Mouse (Mus musculus) liver, embryonic 12.5 days (tissue): ENCODE results near the gene Pou2af1. TPM values are rescaled to one million over a fixed set of nuclear protein-coding genes. Genes with fewer than 3 reads are reported as not detected.

Experiments
- ATAC-seq: fragments of 200-750 bp; cut with Nextera tagmentation; 2 replicates; pipeline ENCODE4 v1.8.0; 2017; ENCODE audit warnings: moderate number of reproducible peaks, mild to moderate bottlenecking, moderate library complexity
- H3K27ac ChIP-seq: fragments of 300-500 bp; sonication (generic); 2 replicates; pipeline ENCODE4 v1.5.1; 2016; ENCODE audit warnings: mild to moderate bottlenecking
- H3K27me3 ChIP-seq: fragments of 300-500 bp; sonication (generic); replicated peaks from 2 replicates; pipeline ENCODE4 v1.6.1; 2016; ENCODE audit warnings: mild to moderate bottlenecking, moderate library complexity
- H3K36me3 ChIP-seq: fragments of 300-500 bp; sonication (generic); 2 replicates; pipeline ENCODE4 v1.6.1; 2016; ENCODE audit warnings: mild to moderate bottlenecking, moderate library complexity
- H3K4me1 ChIP-seq: fragments of 300-500 bp; sonication (generic); 2 replicates; pipeline ENCODE4 v1.6.1; 2016
- H3K4me2 ChIP-seq: fragments of 300-500 bp; sonication (generic); 2 replicates; pipeline ENCODE4 v1.6.1; 2016; ENCODE audit warnings: mild to moderate bottlenecking, moderate library complexity
- H3K4me3 ChIP-seq: fragments of 300-500 bp; sonication (generic); 2 replicates; pipeline ENCODE4 v1.5.1; 2016; ENCODE audit warnings: mild to moderate bottlenecking, moderate library complexity
- H3K9ac ChIP-seq: fragments of 300-500 bp; sonication (generic); 2 replicates; pipeline ENCODE4 v1.6.1; 2016; ENCODE audit warnings: mild to moderate bottlenecking, moderate library complexity
- H3K9me3 ChIP-seq: fragments of 300-500 bp; sonication (generic); replicated peaks from 2 replicates; pipeline ENCODE4 v1.6.1; 2016; ENCODE audit warnings: mild to moderate bottlenecking, moderate library complexity
- WGBS: fragments of 180-500 bp; shearing (Covaris S2); methylation state at CpG from one replicate; pipeline ENCODE4 v1.1.7; 2016; ENCODE audit not compliant: insufficient replicate concordance; 5-methylcytosine and 5-hydroxymethylcytosine counted together
- polyA plus RNA-seq: library from polyadenylated mRNA; unstranded; fragments of >200 nt; fragmentation: Nextera tagmentation; extraction: Ambion mirVana; gene quantifications from 2 replicates; pipeline ENCODE4 v1.2.1, GENCODE M21; 2016

Gene Pou2af1
- polyA plus RNA-seq, 1 experiment from 2014 or later = 0.05 TPM

- Histone ChIP-seq H3K4me3 (no peak overlapping the region), H3K4me1 (no peaks in the 10 kb centered on the region), H3K27me3 (0 out of 2 replicates have a peak, but pooled peaks cover 3% of the 10 kb centered on the region), H3K9me3 (no peaks in the 10 kb centered on the region), H3K27ac (no peak overlapping the region), H3K4me2 (no peak overlapping the region), H3K36me3 (no peaks in the 10 kb centered on the region), H3K9ac (no peak overlapping the region)
- 64% methylated on average over 15 of the region's 15 CpGs for WGBS
- ATAC-seq = no peak
Measured at GRCm38 (mm10) chr9:51182716-51183710, 30.5 kb upstream of the Pou2af1 start.

GRCm38 (mm10) chr9:51185386-51185785, 28.1 kb upstream of the Pou2af1 start:
- H3K27ac ChIP-seq = no peak overlapping the region
- no peak overlapping the region for H3K4me3 ChIP-seq
- no peaks in the 10 kb centered on the region for H3K9me3 ChIP-seq
- WGBS = 20% methylated on average over 4 of the region's 4 CpGs
- 0 out of 2 replicates have a peak, but pooled peaks cover 3% of the 10 kb centered on the region for H3K27me3 ChIP-seq
- no peak overlapping the region for H3K4me2 ChIP-seq
- H3K36me3 ChIP-seq = no peaks in the 10 kb centered on the region
- no peak for ATAC-seq
- no peak overlapping the region for H3K9ac ChIP-seq
- H3K4me1 ChIP-seq = no peaks in the 10 kb centered on the region

GRCm38 (mm10) chr9:51185871-51186270, 27.6 kb upstream of the Pou2af1 start:
- Histone ChIP-seq H3K4me1 (no peaks in the 10 kb centered on the region), H3K27ac (no peak overlapping the region), H3K36me3 (no peaks in the 10 kb centered on the region), H3K4me3 (no peak overlapping the region), H3K27me3 (0 out of 2 replicates have a peak, but pooled peaks cover 3% of the 10 kb centered on the region), H3K4me2 (no peak overlapping the region), H3K9ac (no peak overlapping the region), H3K9me3 (no peaks in the 10 kb centered on the region)
- ATAC-seq = no peak
- WGBS = 80% methylated on average over 5 of the region's 5 CpGs

GRCm38 (mm10) chr9:51190655-51191054, 22.9 kb upstream of the Pou2af1 start:
- no peaks in the 10 kb centered on the region for H3K4me1 ChIP-seq
- H3K27ac ChIP-seq = no peak overlapping the region
- H3K36me3 ChIP-seq = no peaks in the 10 kb centered on the region
- H3K4me3 ChIP-seq = no peak overlapping the region
- no peaks in the 10 kb centered on the region for H3K9me3 ChIP-seq
- H3K9ac ChIP-seq = no peak overlapping the region
- 67% methylated on average over 3 of the region's 3 CpGs for WGBS
- H3K4me2 ChIP-seq = no peak overlapping the region
- no peaks in the 10 kb centered on the region for H3K27me3 ChIP-seq
- no peak for ATAC-seq

- no peak for ATAC-seq
- H3K36me3 ChIP-seq = no peaks in the 10 kb centered on the region
- H3K9ac ChIP-seq = no peak overlapping the region
- H3K9me3 ChIP-seq = no peaks in the 10 kb centered on the region
- H3K27ac ChIP-seq = no peak overlapping the region
- 42% methylated on average over 4 of the region's 4 CpGs for WGBS
- H3K4me2 ChIP-seq = no peak overlapping the region
- H3K27me3 ChIP-seq = no peaks in the 10 kb centered on the region
- H3K4me1 ChIP-seq = no peaks in the 10 kb centered on the region
- H3K4me3 ChIP-seq = no peak overlapping the region
Measured at GRCm38 (mm10) chr9:51194790-51195189, 18.7 kb upstream of the Pou2af1 start.

GRCm38 (mm10) chr9:51208974-51209332, 4.6 kb upstream of the Pou2af1 start:
- Histone ChIP-seq H3K27ac (no peak overlapping the region), H3K36me3 (no peaks in the 10 kb centered on the region), H3K9me3 (no peaks in the 10 kb centered on the region), H3K4me3 (no peak overlapping the region), H3K27me3 (no peaks in the 10 kb centered on the region), H3K4me1 (no peaks in the 10 kb centered on the region), H3K4me2 (no peak overlapping the region), H3K9ac (no peak overlapping the region)
- WGBS = 58% methylated on average over 2 of the region's 2 CpGs
- no peak for ATAC-seq

- H3K4me3 ChIP-seq = no peak overlapping the region
- H3K9me3 ChIP-seq = no peaks in the 10 kb centered on the region
- no peak for ATAC-seq
- H3K4me1 ChIP-seq = no peaks in the 10 kb centered on the region
- 45% methylated on average over 6 of the region's 6 CpGs for WGBS
- no peak overlapping the region for H3K4me2 ChIP-seq
- H3K36me3 ChIP-seq = no peaks in the 10 kb centered on the region
- no peak overlapping the region for H3K27ac ChIP-seq
- H3K27me3 ChIP-seq = no peaks in the 10 kb centered on the region
- H3K9ac ChIP-seq = no peak overlapping the region
Measured at GRCm38 (mm10) chr9:51211191-51211590, 2.3 kb upstream of the Pou2af1 start.

GRCm38 (mm10) chr9:51213729-51214237, 275 bp downstream of the Pou2af1 start:
- H3K4me2 ChIP-seq = no peak overlapping the region
- no peaks in the 10 kb centered on the region for H3K4me1 ChIP-seq
- H3K27me3 ChIP-seq = no peaks in the 10 kb centered on the region
- no peaks in the 10 kb centered on the region for H3K9me3 ChIP-seq
- no peak overlapping the region for H3K4me3 ChIP-seq
- no peaks in the 10 kb centered on the region for H3K36me3 ChIP-seq
- WGBS = 76% methylated on average over 6 of the region's 6 CpGs
- no peak for ATAC-seq
- no peak overlapping the region for H3K9ac ChIP-seq
- no peak overlapping the region for H3K27ac ChIP-seq

GRCm38 (mm10) chr9:51215311-51215710, 1.8 kb downstream of the Pou2af1 start:
- Histone ChIP-seq H3K4me3 (no peak overlapping the region), H3K4me1 (no peaks in the 10 kb centered on the region), H3K9me3 (no peaks in the 10 kb centered on the region), H3K36me3 (no peaks in the 10 kb centered on the region), H3K27me3 (no peaks in the 10 kb centered on the region), H3K9ac (no peak overlapping the region), H3K4me2 (no peak overlapping the region), H3K27ac (no peak overlapping the region)
- ATAC-seq = no peak
- 54% methylated on average over 4 of the region's 4 CpGs for WGBS

- Histone ChIP-seq H3K27ac (no peak overlapping the region), H3K4me3 (no peak overlapping the region), H3K9ac (no peak overlapping the region), H3K4me1 (no peaks in the 10 kb centered on the region), H3K36me3 (no peaks in the 10 kb centered on the region), H3K4me2 (no peak overlapping the region), H3K27me3 (no peaks in the 10 kb centered on the region), H3K9me3 (no peaks in the 10 kb centered on the region)
- WGBS = 47% methylated on average over 6 of the region's 6 CpGs
- no peak for ATAC-seq
Measured at GRCm38 (mm10) chr9:51215949-51216348, 2.4 kb downstream of the Pou2af1 start.

GRCm38 (mm10) chr9:51225636-51226166, 12.2 kb downstream of the Pou2af1 start:
- no peaks in the 10 kb centered on the region for H3K27me3 ChIP-seq
- no peaks in the 10 kb centered on the region for H3K4me1 ChIP-seq
- H3K4me3 ChIP-seq = no peak overlapping the region
- no peak for ATAC-seq
- 69% methylated on average over 5 of the region's 5 CpGs for WGBS
- no peak overlapping the region for H3K9ac ChIP-seq
- no peak overlapping the region for H3K27ac ChIP-seq
- H3K36me3 ChIP-seq = no peaks in the 10 kb centered on the region
- H3K9me3 ChIP-seq = no peaks in the 10 kb centered on the region
- H3K4me2 ChIP-seq = no peak overlapping the region

GRCm38 (mm10) chr9:51230701-51231389, 17.3 kb downstream of the Pou2af1 start:
- H3K9ac ChIP-seq = no peak overlapping the region
- 23% methylated on average over 4 of the region's 4 CpGs for WGBS
- no peak overlapping the region for H3K4me3 ChIP-seq
- no peaks in the 10 kb centered on the region for H3K27me3 ChIP-seq
- no peaks in the 10 kb centered on the region for H3K9me3 ChIP-seq
- H3K27ac ChIP-seq = no peak overlapping the region
- no peak for ATAC-seq
- no peaks in the 10 kb centered on the region for H3K36me3 ChIP-seq
- H3K4me2 ChIP-seq = no peak overlapping the region
- no peaks in the 10 kb centered on the region for H3K4me1 ChIP-seq
